Mouse (Mus musculus): ENCODE data around the gene Cabp1.

Gene Cabp1

DNA sequence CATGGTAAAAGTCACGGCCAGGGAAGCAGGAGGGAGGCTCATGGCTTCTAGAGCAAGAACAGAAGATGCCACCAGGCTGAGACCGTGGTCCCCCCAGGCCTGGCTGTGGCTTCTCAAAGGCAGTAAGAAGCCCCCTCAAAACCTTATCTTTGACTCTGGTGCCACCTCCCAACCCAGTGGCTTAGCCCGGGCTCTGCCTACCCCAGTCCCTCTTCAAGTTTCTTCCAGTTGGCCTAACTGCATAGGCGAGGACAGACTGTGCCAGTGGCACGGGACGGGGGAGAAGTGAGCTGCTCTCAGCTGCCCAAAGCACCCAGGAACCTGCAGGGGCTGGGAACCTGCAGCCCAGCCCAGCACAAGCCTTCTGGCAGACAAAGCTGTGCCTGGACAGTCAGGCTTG, 69.5 kb downstream of the Cabp1 start:
- DNase-seq: no peak

DNA sequence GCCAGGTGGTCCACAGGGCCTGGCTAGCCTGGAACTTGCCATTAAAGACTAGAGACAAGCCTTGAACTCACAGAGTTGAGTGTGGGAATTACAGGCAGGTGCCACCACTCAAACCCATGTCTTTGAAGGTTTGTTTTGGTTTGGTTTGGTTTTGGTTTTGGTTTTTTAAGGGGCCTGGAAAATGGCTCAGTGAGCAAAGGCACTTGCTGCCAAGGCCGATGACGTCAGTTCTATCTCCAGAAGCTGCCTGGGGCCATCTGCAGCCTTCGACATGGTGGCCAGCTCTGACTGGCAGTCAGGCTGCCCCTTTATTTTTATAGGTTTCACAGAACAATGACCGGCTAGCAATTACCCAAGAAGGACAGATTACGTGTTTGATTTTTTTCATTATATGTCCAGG, 73.2 kb downstream of the Cabp1 start:
- DNase-seq: no peak

DNA sequence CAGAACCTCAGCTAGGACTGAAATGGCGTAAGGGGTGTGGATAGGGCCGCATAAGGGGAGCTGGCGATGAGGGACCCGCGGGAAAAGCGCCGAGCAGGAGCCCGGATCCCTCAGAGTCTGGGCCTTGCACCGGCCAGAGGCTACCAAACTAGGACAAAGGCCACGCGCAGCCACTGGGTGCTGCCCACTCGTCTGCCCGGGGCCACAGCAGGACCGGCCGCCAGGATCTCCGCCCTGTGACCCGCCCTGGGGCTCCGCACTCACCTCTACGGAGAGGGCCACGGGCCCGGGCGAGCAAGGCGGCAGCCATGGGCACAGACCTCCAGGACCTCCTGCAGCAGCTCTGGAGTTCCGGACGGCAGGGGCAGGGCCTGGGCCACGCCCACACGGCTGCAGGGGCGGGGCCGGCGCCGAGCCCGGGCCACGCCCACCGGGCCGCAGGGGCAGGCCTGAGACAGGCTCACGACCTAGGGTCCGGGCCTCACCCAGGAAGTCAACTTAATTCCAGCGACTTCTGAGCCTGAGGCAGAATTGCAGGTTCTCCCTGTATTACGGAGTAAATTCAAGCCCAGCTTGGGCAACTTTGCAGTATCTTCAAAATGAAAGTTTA, 75.1 kb downstream of the Cabp1 start, which contains the start of gene Acads:
TSS of gene Acads (minus strand) at position 386 of the 610 bp plus-strand sequence.
- peak; percentile 95 for DNase-seq
